Mouse (Mus musculus): ENCODE results near the gene Atg16l2. TPM values are rescaled to one million over a fixed set of nuclear protein-coding genes. Genes with fewer than 3 reads are reported as not detected.

Gene Atg16l2
- polyA plus RNA-seq, 1 experiment = 31.9 TPM

DNA sequence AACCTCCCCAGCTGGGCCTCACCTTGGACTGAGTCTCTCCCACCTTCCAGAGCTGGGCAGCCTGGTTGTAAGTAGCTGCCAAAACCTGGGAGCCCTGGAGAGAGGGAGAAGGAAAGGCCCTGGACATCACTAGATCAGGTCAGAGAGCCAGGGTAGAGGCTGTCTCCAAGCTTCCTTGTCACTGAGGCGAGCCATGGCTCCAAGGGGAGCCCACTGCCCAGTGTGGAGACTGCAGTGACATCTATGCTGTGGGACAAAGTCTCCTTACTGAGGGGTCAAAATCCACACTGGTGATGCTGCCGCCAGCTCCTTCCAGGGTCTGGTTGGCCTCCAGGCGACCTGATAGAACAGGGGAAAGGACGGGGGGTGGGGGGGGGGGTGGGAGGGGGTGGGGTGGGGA is 10.0 kb downstream of the Atg16l2 start:
- DNase-seq (ENCODE audit: low spot score) = no peak

DNA sequence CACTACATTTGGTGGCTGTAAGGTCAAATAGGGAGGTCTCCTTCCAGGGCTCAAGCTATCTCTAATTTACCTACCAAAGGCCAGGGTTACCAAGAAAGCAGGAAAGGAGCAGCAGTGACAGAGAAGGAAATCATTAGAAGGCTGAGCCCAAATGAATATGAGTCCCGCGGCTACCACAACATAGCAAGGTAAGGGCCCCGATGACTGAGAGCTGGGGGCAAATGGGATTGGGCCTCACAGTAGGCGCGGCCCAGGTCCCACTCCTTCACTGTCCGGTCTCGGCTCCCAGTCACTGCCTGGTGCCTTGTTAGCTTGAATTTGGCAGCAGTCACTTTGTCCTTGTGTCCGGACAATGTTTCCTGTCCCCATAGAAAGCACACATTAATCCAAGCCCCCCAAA is 10.4 kb downstream of the Atg16l2 start:
- no peak for DNase-seq (ENCODE audit: low spot score)

DNA sequence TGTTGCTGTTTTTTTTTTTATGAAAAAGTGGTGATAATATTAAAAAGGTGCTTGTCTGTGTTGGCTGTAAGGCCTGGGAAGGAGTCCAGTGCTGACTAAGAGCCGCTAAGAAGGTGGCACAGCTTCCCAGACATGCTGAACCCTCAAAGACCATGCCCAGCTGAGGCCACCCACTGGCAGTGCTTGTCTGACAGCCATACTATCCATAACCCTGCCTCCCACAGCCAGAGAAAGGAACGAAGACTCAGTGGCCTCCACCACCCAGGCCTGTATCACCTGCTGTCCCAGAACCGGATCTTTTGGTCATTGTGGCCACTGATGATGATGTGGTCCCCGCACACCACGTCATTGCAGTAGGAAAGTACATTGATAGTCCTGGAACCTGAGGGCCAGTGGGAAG is 10.8 kb downstream of the Atg16l2 start:
- DNase-seq (ENCODE audit: low spot score) = no peak

DNA sequence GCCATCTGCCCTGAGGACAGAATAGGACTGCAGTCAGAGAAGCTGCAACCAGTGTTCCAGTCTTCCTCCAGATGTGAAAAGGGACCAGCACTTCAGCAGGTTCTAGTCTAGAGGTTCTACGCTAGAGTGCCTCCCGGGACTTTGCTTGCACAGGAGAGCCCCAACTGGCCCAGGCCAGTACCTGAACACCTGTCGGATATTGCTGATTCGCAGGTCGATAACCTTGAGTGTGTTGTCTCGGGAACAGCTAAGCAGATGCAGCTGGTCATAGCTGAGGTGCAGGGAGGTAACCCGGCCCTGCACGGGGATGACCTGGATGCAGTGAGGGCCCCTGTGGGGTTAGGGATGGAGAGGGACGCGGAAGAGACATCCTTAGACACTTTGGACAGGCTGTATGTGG is 11.7 kb downstream of the Atg16l2 start:
- DNase-seq (ENCODE audit: low spot score) = no peak

DNA sequence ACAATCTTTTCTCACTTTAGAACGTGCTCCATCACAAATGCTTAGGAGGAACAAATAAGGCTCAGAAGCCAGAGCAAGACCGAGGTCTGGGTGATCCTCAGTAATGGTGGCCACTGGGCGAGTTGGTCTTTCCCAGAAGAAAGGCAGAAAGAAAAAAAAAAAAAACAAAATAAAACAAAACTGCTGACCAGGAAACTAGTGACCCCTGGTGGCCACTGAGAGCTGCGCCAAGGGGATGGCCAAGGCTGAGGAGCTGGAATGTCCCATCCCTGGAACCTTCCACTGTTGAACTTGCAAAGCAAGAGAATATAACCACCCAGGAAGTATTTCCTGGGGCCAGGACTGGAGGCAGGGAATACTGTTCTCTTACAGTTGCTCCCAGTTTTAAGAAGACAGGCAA is 13.6 kb downstream of the Atg16l2 start:
- DNase-seq (ENCODE audit: low spot score) = no peak

- no peak for DNase-seq (ENCODE audit: low spot score)
These were observed 14.2 kb downstream of the Atg16l2 start for GRCm38 (mm10) chr7:101287820-101288219.

DNA sequence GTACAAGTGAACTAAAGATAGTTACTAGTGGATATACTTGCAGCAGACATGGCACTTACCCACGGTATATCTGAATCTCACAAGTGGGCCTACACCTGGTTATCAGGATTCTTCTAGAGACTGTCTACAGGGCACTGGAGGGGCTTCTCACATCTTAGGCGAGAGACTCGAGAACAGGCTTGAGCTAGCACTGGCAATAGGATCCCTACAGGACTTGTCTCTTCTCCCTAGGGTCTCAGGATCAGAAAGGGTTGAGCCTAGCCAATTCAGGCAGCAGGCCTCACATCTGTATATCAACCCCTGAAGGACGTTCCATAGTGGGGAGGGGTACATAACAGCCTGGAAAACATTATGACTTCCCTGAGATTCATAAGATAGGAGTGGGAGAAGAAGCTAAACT is 15.2 kb downstream of the Atg16l2 start:
- DNase-seq (ENCODE audit: low spot score) = no peak

- no peak for DNase-seq (ENCODE audit: low spot score)
These were observed 17.5 kb downstream of the Atg16l2 start for GRCm38 (mm10) chr7:101284504-101284903.

DNA sequence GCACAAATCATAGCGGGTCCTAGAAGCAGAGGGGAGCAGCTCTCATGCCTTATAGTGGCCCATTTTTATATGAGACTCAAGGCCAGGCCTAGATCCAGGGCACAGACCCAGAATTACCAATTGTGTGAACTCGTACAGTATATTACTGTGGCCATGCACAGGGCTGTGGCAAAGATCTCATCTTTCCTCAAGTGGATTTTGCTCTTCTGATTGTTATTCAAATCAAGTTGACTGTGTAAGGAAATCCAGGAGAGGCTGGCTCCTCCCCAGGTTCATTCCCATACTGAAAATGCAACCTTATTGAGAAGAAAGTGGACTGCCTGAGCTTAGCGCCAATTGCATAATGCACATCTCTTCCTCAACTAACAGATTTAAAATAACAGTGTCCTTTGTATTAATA is 19.3 kb downstream of the Atg16l2 start:
- no peak for DNase-seq (ENCODE audit: low spot score)

- no peak for DNase-seq (ENCODE audit: low spot score)
These were observed 29.4 kb downstream of the Atg16l2 start for GRCm38 (mm10) chr7:101272466-101273160.

DNA sequence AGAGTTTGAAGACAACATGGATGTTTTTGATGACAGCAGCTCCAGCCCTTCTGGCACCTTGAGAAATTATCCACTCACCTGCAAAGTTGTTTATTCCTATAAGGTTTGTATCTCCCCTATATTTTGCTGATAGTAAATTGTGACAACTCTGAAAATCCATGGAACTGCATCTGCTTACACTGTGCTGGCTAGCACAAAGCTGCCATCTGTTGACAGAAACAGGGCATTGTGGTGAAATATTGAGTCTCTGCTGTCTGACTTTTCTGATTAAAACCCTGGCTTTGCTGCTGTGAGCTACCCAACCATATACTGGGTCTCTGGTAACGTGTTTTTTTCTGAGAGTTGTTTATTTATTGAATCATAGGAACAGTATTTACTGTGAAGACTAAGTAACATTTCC is 30.4 kb downstream of the Atg16l2 start:
- no peak for DNase-seq (ENCODE audit: low spot score)

DNA sequence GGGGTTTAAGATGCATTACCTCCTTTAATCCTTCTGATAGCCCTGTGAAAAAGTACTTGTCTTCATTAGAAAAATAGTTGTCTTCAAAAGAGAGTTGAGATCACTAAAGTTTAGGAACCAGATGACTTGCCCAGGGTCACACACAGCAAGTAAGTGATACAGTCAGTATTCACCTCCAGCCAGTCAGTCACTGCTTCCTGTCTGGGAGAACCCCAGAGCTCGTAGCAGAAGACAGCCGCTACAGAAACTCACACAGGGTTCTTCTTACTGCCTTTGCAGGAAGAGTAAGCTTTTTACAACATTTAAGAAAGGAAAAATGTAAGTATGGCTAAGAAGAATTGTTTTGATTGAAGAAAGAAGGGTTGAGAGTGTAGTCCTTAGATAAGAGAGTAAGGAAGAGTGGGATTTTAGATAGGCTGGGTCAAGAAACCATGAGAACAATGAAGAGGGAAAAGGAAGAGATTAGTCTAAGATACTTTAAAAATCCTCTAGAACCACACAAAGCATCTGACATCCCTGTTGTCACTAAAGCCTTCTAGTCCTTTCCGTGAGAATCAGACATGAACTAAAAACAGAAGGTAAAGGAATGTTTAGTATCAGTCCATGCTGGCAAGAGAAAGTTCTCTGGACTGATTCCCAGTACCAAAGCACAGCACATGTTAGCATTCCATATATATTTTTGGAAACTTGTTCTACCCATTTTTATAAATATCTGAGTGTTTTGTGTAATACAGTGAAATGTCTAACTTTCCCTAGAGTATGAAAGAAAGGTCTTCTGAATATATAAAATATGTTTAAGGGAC is 34.4 kb downstream of the Atg16l2 start:
- no peak for DNase-seq (ENCODE audit: low spot score)

GRCm38 (mm10) chr7:101263511-101263910 is 38.5 kb downstream of the Atg16l2 start:
- DNase-seq (ENCODE audit: low spot score) = no peak

GRCm38 (mm10) chr7:101261941-101262546 is 40.0 kb downstream of the Atg16l2 start:
- no peak for DNase-seq (ENCODE audit: low spot score)

- no peak for DNase-seq (ENCODE audit: low spot score)
These were observed 43.6 kb downstream of the Atg16l2 start for GRCm38 (mm10) chr7:101258482-101258881.

GRCm38 (mm10) chr7:101253071-101253470 is 49.0 kb downstream of the Atg16l2 start:
- no peak for DNase-seq (ENCODE audit: low spot score)

DNA sequence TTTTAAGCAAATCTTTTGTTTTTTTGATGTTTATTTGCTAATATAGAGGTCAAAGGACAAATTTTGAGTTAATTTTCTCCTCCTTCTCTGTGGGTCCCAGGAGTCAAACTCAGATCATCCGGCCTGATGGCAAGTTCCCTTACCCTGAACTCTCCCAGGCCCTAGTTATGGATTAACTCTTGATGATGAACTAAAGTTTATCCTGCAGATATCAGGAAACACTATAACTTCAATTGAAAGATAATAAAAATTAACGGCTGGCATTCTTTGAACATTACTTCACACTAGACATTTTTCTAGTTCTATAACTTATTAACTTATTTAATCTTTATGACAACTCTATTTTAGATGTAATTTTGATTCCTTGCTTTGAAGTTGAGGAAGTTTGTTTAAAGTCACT is 52.9 kb downstream of the Atg16l2 start:
- DNase-seq (ENCODE audit: low spot score) = no peak

- DNase-seq (ENCODE audit: low spot score) = no peak
These were observed 53.3 kb downstream of the Atg16l2 start for GRCm38 (mm10) chr7:101248760-101249159.

DNA sequence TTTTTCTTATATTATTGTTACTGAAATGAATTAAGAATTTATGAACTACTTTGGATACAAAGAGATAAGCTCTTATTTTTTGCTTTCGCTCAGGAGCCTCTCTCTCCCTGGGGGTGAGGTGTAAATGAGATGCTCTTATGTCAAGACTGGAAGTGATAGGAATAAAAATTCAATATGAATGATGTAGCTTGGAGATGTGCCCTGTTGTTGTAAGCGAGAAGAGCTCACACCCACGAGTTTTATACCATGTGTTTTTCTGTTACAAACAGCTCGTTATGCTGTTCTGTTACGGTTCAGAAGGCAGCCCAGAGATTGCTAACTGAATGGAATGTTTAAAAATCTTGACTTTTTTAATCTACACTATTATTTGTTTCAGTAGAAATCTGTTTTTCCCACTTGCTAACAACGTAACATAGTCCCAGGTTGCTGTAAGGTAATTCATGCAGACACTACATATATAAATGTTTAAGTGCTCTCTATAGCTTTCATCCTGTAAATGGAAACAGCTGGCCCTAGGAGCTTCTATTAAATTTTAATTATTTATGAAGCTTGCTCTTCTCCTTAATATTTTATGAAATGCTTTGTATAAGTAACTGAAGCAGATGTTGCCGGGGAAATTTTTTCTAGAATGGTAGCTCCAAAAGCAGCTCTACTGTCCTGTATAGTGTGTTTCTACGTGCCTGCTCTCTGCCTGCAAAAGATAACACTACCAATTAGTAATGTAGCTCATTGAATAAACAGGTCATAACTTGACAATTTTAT is 65.2 kb downstream of the Atg16l2 start:
- no peak for DNase-seq (ENCODE audit: low spot score)

DNA sequence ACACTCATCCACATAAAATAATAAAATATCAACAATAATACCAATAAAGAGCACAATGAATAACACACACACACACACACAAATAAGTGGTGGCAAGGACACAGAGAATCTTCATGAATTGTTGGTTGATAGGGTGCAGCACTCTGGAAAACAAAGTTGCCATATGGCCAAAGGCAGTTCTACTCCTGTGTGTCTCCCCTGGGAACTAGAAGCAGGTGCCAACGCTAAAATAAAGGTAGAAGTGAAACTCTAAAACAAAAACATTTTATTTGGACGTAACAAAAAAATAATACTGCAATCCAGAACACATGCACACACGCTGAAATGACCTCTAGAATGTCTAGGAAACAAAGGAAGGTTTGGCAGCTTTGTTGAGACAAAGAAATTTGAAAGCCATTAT is 69.3 kb downstream of the Atg16l2 start:
- no peak for DNase-seq (ENCODE audit: low spot score)

DNA sequence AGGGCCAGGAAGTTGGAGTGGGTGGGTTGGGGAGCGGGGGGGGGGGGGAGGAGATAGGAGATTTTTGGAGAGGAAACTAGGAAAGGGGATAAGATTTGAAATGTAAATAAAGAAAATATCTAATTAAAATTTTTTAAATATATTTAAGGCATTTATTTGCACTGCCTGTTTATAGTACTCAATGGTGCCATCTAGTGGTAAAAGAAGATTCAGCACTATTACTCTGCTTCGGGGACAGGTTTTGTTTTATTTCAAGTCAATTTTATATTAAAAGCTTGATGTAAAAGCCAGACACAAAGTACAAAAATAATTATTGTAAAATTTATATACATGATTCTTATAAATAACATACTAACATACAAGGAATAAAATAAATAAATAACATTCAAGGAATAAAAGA is 70.6 kb downstream of the Atg16l2 start:
- no peak for DNase-seq (ENCODE audit: low spot score)

DNA sequence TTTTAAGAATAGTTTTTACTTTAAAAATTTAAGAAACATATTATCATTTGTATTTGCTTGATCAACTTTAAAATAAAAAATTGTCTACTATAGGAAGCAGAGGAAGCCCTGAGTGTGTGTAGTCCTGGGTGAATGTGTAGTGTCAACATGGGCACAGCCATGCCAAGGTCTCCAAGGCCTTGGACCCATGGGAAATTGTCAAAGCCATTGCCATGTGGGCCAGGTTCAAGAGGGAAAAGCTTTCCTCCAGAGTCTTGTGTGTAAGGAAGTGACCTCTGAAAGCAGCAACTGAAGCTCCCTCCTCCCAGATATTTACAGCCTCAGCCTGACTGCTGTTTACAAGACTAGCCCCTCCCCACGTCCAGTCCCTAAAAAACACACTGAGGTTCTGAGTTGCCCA is 72.7 kb downstream of the Atg16l2 start:
- no peak for DNase-seq (ENCODE audit: low spot score)
